Mouse (Mus musculus): ENCODE measurements at regions not wholly inside any gene's neighbourhood (a gene's known extent, or its start where the extent isn't known, plus 50 kb on each side); places are given as distances from the start of the nearest gene placed in this dataset.
A peak's percentile ranks its signal among the peaks of the same experiment; 100 is the strongest.

- peak; percentile 18 to 69 for DNase-seq (ENCODE audit: low spot score in 2 of 2)
Measured at GRCm38 (mm10) chrX:4136135-4136534, 60.2 kb upstream of the Btbd35f28 start.

Data from urinary bladder, postnatal 4 days (tissue).